Mouse (Mus musculus): ENCODE measurements at regions not wholly inside any gene's neighbourhood (a gene's known extent, or its start where the extent isn't known, plus 50 kb on each side); places are given as distances from the start of the nearest gene placed in this dataset.
"Not testable (repeated sequence)": the region's sequence is repeated elsewhere in the genome, so short reads cannot be mapped to it uniquely, and the experiment has no call there.

DNA sequence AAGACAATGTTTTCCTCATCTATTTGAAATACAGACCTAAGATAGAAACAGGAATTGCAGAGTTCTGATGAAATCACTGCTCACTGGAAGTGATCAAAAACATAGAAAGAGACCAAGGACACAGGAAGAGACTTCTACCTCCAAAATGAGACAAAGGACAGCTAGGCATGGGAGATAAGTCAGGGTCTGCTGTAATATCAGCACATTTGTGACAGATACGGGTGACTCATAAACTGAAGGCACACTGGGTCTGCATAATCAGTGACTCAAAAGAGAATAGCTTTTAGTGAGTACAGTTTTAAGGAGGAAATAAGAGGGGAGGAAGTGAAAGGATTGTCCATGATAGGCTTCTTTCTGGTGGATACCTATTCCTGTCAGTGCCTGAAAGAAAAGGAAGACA lies 719.7 kb downstream of the Efna5 start:
- no peak for DNase-seq (ENCODE audit: extremely low spot score in 1 of 2, low spot score in 1 of 2)

DNA sequence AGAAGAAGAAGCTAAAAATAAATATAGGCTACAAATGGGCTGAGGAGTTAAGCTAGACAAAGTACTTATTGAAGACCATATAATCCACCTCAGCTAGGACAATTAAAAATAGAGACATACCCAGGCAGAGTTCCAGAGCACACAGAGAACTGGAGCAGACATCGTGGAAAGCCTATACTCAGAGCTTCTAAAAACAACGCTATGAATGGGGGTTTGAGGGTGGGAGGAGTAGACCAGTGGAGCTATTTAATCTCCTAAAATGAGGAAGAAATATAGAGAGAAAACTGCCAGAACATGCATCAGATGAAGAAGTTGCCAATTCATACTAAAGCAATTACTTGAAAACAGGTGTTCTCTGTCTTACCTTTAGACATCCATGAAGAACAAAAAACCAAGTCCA lies 720.8 kb downstream of the Efna5 start:
- DNase-seq (ENCODE audit: extremely low spot score in 1 of 2, low spot score in 1 of 2), result peak; percentile 8 to 40

DNA sequence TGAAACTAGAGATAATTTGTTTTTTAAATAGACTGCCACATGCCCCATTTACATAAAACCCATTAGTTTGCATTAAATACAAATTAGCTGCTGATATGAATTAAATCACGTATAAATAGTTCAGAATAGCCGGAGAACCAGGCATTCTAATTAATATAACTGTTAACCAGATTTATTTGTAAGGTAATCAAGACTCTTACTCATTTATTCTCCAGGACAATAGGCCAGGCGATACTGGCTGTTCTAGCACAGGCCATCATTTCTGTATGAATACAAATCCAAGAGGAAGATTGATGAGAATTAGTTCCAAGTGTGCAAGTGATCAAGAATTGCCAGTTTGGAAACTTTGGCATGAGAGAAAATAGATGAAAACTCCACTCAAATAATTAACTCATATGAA lies 746.1 kb downstream of the Efna5 start:
- DNase-seq (ENCODE audit: extremely low spot score in 1 of 2, low spot score in 1 of 2), result no peak

DNA sequence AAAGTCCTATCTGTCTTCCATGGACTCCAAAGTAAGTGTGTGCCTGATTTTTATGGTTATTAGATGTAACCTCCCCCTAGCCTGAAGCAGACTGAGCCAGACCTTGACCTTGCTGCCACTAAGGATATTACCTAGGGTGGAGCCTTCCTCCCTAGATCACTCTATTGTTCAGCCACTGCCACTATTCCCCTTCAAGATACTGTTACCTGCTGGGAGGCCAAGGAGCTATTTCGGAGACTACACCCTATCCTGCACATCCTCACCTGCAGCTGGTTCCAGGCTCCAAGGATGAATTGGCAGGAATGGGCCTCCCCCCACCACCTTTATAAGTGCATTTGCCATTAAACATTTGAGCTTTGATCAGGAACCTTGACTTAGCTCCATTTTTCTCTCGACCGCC lies 769.4 kb downstream of the Efna5 start:
- not testable (repeated sequence) for DNase-seq (ENCODE audit: extremely low spot score in 1 of 2, low spot score in 1 of 2)

DNA sequence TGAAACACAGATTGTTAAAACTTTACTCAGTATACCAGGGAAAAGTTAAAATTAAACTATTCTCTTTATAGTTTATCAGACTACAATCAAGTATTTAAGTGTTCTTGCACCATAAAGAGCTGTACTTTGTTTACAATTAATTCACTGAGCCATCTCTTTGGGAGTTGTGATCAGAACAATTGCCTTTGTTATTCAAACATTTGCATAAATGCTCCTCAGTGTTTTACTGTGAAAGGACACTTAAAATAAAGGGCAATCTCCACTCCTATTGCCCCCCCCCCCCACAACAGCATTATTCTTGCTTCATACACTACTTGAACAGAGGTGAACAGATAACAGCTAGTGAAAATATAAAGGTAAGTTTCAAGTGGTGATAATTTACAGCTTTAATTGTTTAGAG lies 772.1 kb downstream of the Efna5 start:
- DNase-seq (ENCODE audit: extremely low spot score in 1 of 2, low spot score in 1 of 2), result no peak

DNA sequence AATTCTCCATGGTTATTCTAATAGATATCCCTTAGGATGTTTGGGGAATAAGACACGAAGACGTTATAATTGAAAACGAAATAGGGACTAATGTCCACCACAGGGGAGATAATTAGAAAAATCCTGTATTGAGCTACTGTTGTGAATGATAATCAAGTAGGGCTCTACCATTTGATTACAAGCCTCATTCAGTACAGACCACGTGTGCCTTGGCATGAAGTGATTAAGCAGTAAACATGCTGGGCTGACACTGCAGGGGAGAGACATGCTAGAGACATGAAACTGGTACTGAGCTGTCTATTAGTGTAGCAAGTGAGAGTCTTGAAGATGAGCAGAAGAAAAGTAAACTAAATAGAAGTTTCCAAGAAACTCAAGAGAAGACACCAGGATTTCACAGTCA lies 797.8 kb downstream of the Efna5 start:
- DNase-seq (ENCODE audit: extremely low spot score in 1 of 2, low spot score in 1 of 2), result no peak

DNA sequence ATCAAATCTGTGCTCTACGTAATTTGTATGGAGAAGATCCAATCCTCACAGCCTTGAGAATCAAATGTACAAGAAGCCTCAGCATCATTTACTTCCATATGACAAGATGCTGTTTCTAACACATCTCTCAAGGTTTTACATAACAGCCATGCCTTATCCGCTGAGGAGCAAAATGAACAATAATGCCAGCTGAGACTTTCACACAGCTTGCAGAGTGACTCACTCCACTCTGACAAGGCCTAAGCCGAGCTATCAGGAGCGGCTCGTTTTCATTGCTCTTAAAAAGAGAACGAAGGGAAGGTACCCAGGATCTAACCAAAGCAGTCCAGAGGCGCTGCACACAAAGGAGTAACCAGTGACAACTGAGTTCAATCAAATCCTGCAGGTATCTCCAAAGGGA lies 803.5 kb downstream of the Efna5 start:
- DNase-seq (ENCODE audit: extremely low spot score in 1 of 2, low spot score in 1 of 2), result peak; percentile 30 to 67

DNA sequence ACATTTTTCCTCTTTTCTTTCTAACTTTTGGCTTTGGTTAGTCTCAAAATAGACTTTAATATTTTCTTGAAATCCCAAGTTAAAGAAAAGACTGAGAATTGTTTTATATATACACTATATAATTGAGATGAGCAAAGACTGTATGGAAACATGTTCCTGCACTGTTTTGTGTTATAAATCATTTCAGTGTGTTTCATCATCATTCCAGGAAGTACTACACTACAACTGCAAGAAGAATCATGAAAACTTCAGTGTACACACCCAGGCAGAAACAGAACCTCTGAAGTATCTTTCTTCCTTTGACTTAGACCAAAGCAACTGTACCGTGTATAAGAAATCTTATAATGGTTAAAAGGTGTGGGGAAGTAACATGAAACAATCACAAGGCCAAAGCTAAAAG lies 816.2 kb downstream of the Efna5 start:
- no peak for DNase-seq (ENCODE audit: extremely low spot score in 1 of 2, low spot score in 1 of 2)

DNA sequence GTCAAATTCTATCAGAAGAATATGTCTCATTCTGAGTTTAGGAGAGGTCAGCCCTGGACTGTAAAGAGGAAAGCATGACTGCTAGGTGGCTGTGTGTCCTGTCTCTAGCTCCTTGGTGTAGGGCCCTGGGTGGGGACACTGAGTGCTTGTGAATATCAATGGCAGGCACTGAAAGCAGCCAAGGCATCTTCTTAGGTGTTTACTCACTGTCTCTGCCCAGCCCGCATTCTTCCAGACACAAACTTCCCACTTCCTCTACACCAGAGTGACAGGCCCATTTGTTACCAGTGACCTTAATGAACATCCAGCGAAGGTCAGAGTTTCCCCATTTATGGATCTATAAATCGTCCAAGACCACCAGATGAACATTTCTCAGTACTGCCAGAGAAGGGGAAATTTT lies 823.1 kb downstream of the Efna5 start:
- no peak for DNase-seq (ENCODE audit: extremely low spot score in 1 of 2, low spot score in 1 of 2)

DNA sequence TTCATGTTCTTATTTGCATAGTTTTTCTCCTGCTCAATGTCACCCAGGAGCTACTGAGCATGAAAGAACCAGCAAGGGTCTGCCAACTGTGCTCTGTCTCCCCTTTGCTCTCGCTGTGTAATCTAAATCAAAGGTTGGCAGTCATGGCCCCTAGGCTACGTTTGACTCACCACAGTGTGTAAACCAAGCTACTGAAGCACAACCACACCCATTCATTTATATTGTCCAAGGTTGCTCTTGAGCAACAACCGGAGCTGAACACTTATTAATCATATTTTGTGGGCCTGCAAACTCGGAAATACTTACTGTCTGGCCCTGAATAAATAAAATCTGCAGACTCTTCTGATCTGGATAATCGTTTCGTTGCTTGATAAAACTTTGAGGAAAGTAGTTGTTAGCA lies 826.3 kb downstream of the Efna5 start:
- DNase-seq (ENCODE audit: extremely low spot score in 1 of 2, low spot score in 1 of 2), result no peak

DNA sequence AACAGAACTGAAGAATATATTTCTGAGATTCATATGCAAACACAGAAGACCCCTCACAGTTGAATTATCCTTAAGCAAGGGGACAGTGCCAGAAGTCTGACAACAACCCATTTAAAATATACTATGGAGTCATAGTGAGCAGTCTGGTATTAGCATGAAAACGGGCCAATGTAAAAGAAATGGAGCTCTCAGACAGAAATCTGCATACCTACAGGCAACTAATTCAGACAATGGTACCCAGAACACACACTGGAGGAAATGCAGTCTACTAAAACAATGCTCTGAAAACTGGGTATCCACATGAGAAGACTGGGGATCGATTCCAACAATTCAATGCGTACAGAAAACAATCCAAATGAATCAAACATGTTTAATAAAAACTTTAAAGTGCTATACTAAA lies 832.1 kb downstream of the Efna5 start:
- DNase-seq (ENCODE audit: extremely low spot score in 1 of 2, low spot score in 1 of 2), result no peak

DNA sequence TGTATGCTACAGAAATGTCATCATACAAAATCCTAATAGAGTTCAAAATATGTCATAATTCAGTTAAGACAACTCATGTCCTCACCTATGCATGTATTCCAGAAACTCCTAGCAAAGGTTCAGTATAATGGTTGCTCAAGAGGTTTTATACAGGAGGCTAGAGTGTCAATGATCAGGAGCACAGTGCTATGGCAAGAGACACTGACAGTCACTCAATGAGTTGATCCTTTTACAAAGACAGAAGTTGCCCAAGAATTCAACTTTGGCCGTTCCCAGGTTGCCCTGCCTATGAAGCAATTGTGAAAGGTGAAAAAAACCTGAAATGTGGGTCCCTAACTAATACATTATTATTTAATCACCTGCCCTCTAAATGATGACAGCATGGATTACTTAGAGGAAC lies 850.5 kb downstream of the Efna5 start:
- no peak for DNase-seq (ENCODE audit: extremely low spot score in 1 of 2, low spot score in 1 of 2)
